Mouse (Mus musculus) natural killer cell, adult 2 months (primary cell): ENCODE data around the gene Serpinh1.
A peak's percentile ranks its signal among the peaks of the same experiment; 100 is the strongest.

Experiments
- DNase-seq, 2 experiments: peaks; one replicate each; pipeline ENCODE4 v3.0.0; 2022; ENCODE audit warnings: low spot score in 2 of 2

Gene Serpinh1

DNA sequence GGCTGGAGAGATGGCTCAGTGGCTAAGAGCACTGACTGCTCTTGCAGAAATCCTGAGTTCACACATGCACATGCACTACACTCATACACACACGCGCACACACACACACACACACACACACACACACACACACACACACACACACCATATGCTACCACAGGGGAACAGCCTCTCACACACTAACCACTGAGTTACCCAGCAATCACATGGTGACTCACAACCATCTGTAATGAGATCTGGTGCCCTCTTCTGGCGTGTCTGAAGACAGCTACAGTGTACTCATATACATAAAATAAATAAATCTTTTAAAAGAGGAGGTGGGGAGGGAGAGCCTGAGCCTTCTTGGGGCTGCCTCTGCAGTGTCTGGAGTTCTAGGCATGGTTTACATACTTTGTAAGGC lies 21.3 kb upstream of the Serpinh1 start:
- peak; percentile 19 to 32 for DNase-seq

DNA sequence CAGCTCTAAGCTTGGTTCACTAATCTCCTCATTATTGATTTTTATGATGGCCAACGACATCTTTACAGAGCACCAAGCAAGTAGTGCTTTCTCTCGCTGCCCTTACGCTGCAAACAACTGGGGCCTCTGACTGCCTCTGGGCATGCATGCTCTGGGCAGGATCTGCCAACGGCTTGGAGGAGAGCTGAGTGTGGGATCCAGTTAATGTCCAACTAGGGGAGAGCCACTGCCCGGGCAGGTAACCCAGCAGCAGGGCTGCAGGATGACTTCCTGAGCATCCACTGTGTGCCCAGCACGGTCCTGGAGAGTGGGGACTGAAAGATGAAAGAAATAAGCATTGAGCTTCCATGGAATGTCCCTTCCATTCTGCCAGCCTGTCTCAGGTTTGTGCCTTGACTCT lies 13.7 kb upstream of the Serpinh1 start:
- no peak for DNase-seq

GRCm38 (mm10) chr7:99365069-99365468 lies 12.0 kb upstream of the Serpinh1 start:
- peak; percentile 17 to 24 for DNase-seq

- no peak for DNase-seq
Measured at GRCm38 (mm10) chr7:99362137-99362536, 9.1 kb upstream of the Serpinh1 start.

DNA sequence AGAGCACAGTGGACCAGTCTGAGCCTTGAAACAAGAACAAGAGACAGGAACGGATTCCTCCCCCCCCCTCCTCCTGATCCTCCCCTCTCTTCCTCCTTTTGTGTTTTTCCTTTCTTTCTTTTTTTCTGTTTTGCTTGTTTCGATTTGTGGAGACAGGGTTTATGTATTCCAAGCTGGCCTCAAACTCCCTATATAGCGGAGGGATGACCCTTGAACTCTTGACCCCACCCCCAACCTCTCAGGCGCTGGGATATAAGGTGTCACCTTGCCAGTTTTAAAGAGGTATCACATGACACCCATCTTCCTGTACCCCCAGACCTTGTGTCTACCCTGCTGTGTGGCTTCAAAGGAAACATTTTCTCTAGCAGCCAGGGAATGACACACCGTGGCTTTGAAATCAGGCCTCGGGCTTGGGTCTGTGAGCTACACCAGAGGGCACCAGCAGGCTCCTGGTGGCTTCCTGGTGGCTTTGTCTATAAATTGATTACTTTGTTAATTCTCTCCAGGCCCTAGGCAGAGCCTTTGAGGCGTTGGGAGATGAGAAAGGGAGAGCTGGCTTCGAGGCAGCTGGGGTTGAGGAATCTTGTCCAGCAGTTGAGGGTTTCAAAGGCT lies 7.9 kb upstream of the Serpinh1 start:
- no peak for DNase-seq

- no peak for DNase-seq
Measured at GRCm38 (mm10) chr7:99360021-99360802, 7.2 kb upstream of the Serpinh1 start.

DNA sequence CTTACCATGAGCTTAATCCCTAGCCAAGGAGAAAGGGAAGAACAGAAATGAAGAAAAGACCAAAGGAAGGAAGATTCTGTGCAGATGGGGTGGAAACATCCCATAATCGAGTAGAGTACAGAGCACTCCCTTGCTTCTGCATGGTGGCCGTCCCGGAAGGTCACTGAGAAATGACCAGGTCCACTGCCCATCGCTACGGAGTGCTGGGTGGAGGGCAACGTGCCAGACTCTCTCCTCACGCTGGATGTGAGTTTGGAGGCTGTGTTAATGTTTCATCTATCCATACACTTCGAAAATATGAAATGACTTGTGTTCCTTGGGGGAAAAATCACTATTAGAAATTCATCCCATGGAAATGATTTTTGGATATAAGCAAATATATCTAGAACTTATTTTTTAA lies 5.3 kb upstream of the Serpinh1 start:
- DNase-seq: no peak

DNA sequence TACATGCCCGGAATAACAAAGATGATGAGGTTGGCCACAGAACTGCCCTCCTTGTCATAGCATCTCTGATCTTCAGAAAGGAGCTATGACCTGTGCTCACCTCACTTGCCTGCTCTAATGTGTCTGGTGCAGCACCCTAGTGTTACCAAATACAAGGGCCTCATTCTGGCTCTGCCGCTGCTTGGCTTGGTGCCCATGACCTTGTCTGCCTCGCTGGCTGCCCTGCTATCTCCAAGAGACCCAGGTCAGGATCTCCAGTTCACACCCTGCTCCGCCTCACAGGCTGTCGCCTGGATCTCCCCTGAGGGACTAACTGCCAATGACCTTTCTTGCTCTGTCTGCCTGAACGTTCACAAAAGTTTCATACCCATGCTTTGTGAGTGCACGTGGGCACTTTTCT lies 4.2 kb upstream of the Serpinh1 start:
- DNase-seq: no peak

DNA sequence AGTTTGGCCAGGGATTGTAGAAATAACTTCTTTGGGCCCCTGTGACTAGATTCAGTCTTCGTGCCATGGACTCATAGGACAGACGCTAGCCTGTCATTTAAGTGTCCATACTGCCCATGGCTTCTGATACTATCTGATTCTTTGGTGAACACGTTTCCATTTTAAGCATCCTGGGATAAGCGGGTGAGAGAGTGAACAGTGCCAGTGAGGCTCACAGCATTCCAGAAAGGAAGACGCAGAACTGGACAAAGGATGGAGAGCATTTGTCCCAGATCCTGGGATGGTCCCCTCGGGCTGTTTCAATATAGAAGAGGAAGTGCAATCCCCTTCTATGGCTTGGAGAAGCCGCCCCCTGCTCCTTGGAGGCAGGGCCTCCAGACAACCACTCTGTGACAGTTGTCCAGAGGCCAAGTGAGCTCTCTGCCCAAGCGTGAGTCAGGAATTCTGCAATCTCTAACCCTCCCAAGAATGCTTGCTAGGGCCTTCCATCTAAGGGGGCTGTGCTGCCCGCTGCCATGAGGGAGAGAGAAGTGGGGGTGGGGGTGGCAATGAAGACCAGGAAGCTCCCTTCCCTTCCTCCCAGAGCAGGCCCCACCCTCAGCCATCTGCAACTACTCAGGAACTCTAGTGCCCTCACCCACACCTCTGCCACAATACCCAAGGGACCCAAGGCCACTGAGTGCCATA lies 3.3 kb upstream of the Serpinh1 start:
- no peak for DNase-seq

GRCm38 (mm10) chr7:99355731-99356131 lies 2.7 kb upstream of the Serpinh1 start:
- no peak for DNase-seq

DNA sequence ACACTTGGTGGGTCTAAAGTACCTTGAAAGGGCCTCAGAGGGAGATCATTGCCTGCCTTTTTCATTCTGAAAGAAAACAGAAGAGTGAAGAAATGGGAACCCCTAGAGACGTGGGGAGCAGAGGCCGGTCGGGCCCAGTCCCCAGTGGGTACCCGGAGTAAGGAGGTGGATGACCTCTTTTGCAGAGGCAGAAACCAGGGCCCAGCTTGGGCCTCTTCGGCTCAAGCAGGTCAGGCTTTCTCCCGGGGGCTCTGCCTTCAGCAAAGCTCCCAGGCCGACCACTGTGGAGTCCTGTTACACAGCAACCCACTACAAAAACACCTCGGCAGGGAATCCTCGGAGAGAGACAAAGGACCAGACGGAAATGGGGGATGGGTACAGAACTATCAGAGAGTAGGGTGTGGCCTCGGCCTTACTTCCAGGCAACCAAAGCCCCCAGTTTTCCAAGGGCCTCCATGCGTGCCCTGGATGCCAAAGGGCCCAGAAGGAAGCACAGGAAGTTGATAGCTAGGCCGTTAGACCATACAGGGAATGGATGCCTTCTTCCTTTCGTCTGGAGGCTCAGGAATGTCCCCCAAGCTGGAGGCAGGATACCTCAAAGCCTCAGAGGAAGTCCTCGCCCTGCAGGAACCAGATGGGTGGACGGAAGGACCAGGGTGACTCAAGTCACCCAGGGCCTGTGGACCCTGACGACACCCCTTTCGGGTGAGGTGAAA lies 1.1 kb downstream of the Serpinh1 start:
- DNase-seq: no peak

DNA sequence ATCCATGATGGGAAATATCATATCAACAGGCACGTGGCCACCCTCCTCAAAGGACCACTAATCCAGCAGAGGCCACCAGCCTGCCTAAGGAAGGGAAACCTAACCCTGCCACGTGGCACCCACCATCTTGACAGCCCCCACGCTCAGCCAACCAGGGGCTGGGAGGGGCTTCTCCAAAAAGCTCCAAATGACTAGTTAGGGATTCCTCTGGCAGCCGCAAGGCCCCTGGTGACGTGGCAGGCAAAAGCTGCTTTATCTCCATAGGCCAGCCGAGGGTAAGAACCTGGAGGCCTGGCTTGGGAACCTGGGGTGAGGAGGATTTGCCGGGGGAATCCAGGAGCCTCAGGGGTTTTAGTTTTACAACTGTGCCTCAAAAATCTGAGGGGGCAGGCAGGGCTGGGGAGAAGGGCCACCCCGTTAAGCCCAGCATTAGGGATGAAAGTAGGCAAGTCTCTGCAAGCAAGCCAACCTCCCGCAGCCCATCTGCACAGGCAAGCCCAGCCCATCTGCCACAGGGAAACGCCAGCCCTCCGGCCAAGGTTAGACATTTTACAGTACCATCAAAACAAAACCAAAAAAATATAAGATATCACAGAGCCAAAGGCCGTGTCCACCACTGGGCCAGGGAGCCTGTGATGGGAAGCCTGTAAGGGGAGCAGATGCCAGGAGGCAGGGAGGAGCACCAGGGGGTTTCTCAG lies 1.8 kb downstream of the Serpinh1 start:
- DNase-seq: no peak

GRCm38 (mm10) chr7:99349782-99350720 lies 3.0 kb downstream of the Serpinh1 start:
- no peak for DNase-seq

DNA sequence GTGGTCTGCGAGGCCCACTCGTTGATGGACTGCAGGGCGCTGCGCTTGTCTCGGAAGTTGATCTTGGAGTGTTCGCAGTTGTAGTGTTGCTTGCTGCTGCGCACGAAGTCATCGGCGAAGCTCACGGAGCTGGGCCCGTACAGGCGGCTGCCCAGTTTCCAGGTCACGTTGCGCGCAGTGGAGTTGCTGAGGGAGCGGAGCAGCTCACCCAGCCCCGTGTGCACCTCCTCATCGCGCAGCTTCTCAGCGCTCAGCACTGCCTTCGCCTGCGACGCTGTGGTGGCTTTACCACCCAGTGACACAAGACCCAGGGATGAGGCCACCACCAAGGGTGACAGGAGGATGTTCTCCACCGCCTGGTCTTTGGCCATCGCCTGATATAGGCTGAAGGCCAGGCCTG lies 4.2 kb downstream of the Serpinh1 start:
- no peak for DNase-seq

DNA sequence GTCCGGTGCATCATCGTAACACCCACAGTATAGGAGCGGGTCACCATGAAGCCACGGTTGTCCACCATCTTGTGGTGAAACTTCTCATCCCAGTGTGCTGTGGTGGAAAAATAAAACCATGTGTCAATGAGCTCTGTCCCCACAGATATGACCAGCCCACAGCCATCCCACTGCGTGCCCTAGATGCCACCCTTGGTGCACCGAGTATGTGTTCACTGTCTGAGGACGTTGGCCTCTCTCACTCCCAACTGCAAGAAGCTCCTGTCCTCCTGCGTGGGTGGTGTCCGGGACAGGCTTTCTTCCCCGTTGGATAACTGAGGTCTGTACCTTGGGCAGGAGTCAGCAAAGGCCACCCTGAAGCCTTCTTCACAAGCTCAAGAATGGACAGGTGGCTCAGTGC lies 5.8 kb downstream of the Serpinh1 start:
- no peak for DNase-seq

DNA sequence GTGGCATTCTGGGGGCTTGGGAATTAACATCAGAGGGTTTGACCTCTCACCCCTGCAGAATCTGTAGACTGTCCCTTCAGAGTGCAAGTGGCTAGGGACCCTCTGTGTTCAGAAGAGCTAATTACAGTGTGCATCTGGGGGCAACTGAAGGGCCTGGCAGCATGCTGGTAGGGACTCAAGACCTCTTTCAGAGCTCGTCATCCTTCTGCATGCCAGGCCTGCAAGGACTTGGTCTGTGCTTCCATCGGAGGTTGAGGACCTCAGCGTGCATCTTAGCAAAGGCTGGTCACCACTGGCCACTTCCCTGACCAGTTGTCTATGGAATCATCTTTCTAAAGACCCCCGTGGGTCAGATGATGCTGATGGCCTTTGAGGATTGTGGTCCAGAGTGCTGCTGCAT lies 9.5 kb downstream of the Serpinh1 start:
- DNase-seq: no peak

- no peak for DNase-seq
Measured at GRCm38 (mm10) chr7:99340736-99341135, 12.3 kb downstream of the Serpinh1 start.

- DNase-seq: peak in 1 of 2 experiments; percentile 42
Measured at GRCm38 (mm10) chr7:99332774-99333480, 20.1 kb downstream of the Serpinh1 start.

DNA sequence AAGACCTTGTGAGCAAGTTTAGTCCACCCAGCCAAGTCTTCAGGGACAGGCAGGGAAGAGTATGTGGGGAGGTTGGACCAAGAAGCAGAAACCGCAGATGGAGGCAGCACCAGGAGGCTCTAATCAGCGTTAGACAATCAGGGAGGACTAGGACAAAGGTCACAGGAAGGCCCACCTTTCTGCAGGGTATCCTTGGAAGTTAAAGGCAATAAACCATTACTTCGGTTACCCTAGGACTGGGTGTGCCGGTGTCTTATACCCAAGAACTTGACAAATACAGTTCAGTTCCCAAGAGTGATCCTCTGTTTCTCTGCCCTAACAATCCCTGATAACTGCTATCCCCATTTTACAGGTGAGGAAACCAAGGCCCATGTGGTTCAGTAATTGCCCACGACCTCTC lies 23.0 kb downstream of the Serpinh1 start:
- DNase-seq: no peak

GRCm38 (mm10) chr7:99328847-99329246 lies 24.2 kb downstream of the Serpinh1 start:
- DNase-seq: no peak
